Mouse (Mus musculus) ES-Bruce4 (cell line): ENCODE data around the gene Xrn2. TPM values are rescaled to one million over a fixed set of nuclear protein-coding genes. Genes with fewer than 3 reads are reported as not detected.
A peak's percentile ranks its signal among the peaks of the same experiment; 100 is the strongest.
"Not testable (repeated sequence)": the region's sequence is repeated elsewhere in the genome, so short reads cannot be mapped to it uniquely, and the experiment has no call there.

Source experiments
- H3K27ac ChIP-seq: 2 replicates; pipeline ENCODE4 v1.5.1; 2012; ENCODE audit warnings: low read length, inconsistent platforms; ENCODE audit not compliant: insufficient read depth
- H3K27me3 ChIP-seq: 2 replicates; pipeline ENCODE4 v1.6.1; 2012; ENCODE audit warnings: mild to moderate bottlenecking, low read length, inconsistent platforms; ENCODE audit not compliant: control insufficient read depth, poor library complexity, insufficient read depth, severe bottlenecking
- H3K36me3 ChIP-seq: 2 replicates; pipeline ENCODE4 v1.6.1; 2012; ENCODE audit warnings: inconsistent platforms, mild to moderate bottlenecking, low read length, moderate library complexity; ENCODE audit not compliant: control insufficient read depth, poor library complexity, insufficient read depth, severe bottlenecking
- H3K4me1 ChIP-seq: one replicate; pipeline ENCODE4 v1.8.1; 2011; ENCODE audit warnings: low read length; ENCODE audit not compliant: control insufficient read depth, insufficient read depth
- H3K4me3 ChIP-seq: 2 replicates; pipeline ENCODE4 v1.5.1; 2011; ENCODE audit warnings: low read depth, mild to moderate bottlenecking, low read length
- H3K9ac ChIP-seq: 2 replicates; pipeline ENCODE4 v1.6.1; 2012; ENCODE audit warnings: low read depth, mild to moderate bottlenecking, inconsistent platforms; ENCODE audit not compliant: poor library complexity, severe bottlenecking
- H3K9me3 ChIP-seq: replicated peaks from 2 replicates; pipeline ENCODE4 v1.6.1; 2012; ENCODE audit warnings: mild to moderate bottlenecking, low read length, inconsistent platforms; ENCODE audit not compliant: control insufficient read depth, poor library complexity, insufficient read depth, severe bottlenecking
- CTCF ChIP-seq: IDR thresholded peaks from one replicate; pipeline ENCODE4 v1.8.1; 2011; ENCODE audit warnings: low read depth, low read length
- EP300 ChIP-seq: IDR thresholded peaks from 2 replicates; pipeline ENCODE4 v1.6.1; 2011; ENCODE audit warnings: low read depth, low read length; ENCODE audit not compliant: insufficient read depth
- POLR2A ChIP-seq: IDR thresholded peaks from one replicate; pipeline ENCODE4 v1.8.1; 2011; ENCODE audit warnings: low read length; ENCODE audit not compliant: insufficient read depth
- polyA plus RNA-seq: library from polyadenylated mRNA; stranded (reverse); fragments of >200 nt; gene quantifications from 2 replicates; pipeline ENCODE4 v1.2.4, GENCODE M21; 2011; ENCODE audit warnings: low read depth; ENCODE audit not compliant: missing spikeins, insufficient read depth, insufficient read length

The Xrn2 gene
- polyA plus RNA-seq, 1 experiment, result 179 TPM

GRCm38 (mm10) chr2:147012141-147012622 lies 614 bp upstream of the Xrn2 start:
- Histone ChIP-seq H3K36me3 (no peaks in the 10 kb centered on the region; the same call in 1 of the 2 replicates), H3K4me3 (peak overlapping the region; percentile 85), H3K9ac (peak overlapping the region; percentile 57), H3K9me3 (peaks cover 10% of the 10 kb centered on the region), H3K27ac (peak overlapping the region; percentile 99), H3K27me3 (no peaks in the 10 kb centered on the region), H3K4me1 (peaks cover 2% of the 10 kb centered on the region)
- TF ChIP-seq POLR2A, result no peak
- no peak for TF ChIP-seq EP300
- TF ChIP-seq CTCF, result no peak

- peak overlapping the region; percentile 85 for H3K4me3 ChIP-seq
- no peaks in the 10 kb centered on the region; the same call in 1 of the 2 replicates for H3K36me3 ChIP-seq
- H3K27me3 ChIP-seq, result no peaks in the 10 kb centered on the region
- TF ChIP-seq CTCF (no peak), POLR2A (peak; percentile 53)
- peaks cover 2% of the 10 kb centered on the region for H3K4me1 ChIP-seq
- H3K9me3 ChIP-seq, result peaks cover 8% of the 10 kb centered on the region
- H3K9ac ChIP-seq, result peak overlapping the region; percentile 57
- peak overlapping the region; percentile 95 for H3K27ac ChIP-seq
These were observed 586 bp downstream of the Xrn2 start for GRCm38 (mm10) chr2:147013194-147013969.

- H3K4me1 ChIP-seq, result peaks cover 2% of the 10 kb centered on the region
- H3K9ac ChIP-seq, result peak overlapping the region; percentile 57
- H3K27me3 ChIP-seq, result no peaks in the 10 kb centered on the region
- H3K4me3 ChIP-seq, result peak overlapping the region; percentile 79
- peak overlapping the region; percentile 95; the same call in 1 of the 2 replicates for H3K27ac ChIP-seq
- peaks cover 6% of the 10 kb centered on the region for H3K9me3 ChIP-seq
- no peak for TF ChIP-seq POLR2A
- TF ChIP-seq CTCF, result no peak
- TF ChIP-seq EP300, result no peak
- no peaks in the 10 kb centered on the region; the same call in 1 of the 2 replicates for H3K36me3 ChIP-seq
These were observed 1.5 kb downstream of the Xrn2 start for GRCm38 (mm10) chr2:147014101-147014886.

GRCm38 (mm10) chr2:147022041-147022440 lies 9.2 kb downstream of the Xrn2 start:
- not testable (repeated sequence) for H3K4me3 ChIP-seq, H3K27me3 ChIP-seq, H3K4me1 ChIP-seq, H3K9ac ChIP-seq, H3K27ac ChIP-seq, H3K9me3 ChIP-seq
- peaks cover 12% of the 10 kb centered on the region for H3K36me3 ChIP-seq

DNA sequence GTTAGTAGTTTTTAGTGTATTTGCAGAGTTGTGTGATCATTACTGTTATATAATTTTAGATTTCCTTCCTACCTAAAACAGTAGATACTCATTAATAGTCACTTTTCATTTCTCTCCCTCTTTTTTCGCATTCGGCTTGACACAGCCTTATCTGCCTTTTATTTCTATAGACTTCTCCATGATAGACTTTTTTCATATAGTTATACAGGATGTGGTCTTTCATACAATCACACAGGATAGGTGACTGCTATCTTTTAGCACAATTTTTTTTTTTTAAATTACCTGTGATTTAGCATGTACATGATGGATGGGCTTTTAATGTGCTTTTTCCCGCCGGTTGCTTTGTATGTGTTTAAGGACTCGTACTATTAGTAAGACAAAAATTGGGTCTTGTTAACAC lies 10.3 kb downstream of the Xrn2 start:
- H3K4me3 ChIP-seq, result no peak overlapping the region
- no peaks in the 10 kb centered on the region for H3K9me3 ChIP-seq
- no peaks in the 10 kb centered on the region for H3K27me3 ChIP-seq
- no peaks in the 10 kb centered on the region for H3K4me1 ChIP-seq
- no peak overlapping the region for H3K27ac ChIP-seq
- TF ChIP-seq EP300 (no peak), POLR2A (no peak), CTCF (no peak)
- peaks cover 20% of the 10 kb centered on the region for H3K36me3 ChIP-seq
- no peak overlapping the region for H3K9ac ChIP-seq

DNA sequence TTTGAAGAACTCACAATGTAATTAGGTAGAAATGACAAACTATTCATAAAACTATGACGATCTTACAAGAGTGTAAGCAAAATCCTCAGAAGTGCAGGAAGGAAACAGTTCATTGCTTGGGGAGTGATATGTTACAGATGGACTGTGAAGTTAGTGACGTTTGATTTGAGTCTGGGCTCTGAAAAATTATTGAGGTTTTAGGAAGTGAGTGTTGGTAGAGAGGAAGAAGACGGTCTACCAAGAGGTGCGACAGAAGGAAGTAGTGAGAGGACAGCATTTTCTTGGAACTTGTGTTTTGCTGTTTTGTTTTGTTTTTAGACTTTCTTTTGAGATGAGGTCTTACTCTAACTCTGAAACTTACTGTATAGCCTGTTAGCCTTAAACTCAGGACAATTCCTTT lies 10.8 kb downstream of the Xrn2 start:
- TF ChIP-seq POLR2A, result no peak
- TF ChIP-seq CTCF, result no peak
- no peak for TF ChIP-seq EP300
- Histone ChIP-seq H3K9ac (no peak overlapping the region), H3K36me3 (peaks cover 21% of the 10 kb centered on the region), H3K4me3 (no peak overlapping the region), H3K27ac (no peak overlapping the region), H3K27me3 (no peaks in the 10 kb centered on the region), H3K4me1 (no peaks in the 10 kb centered on the region), H3K9me3 (no peaks in the 10 kb centered on the region)
